Mouse (Mus musculus): ENCODE results near the gene Ciao2b. TPM values are rescaled to one million over a fixed set of nuclear protein-coding genes. Genes with fewer than 3 reads are reported as not detected.
"Not testable (repeated sequence)": the region's sequence is repeated elsewhere in the genome, so short reads cannot be mapped to it uniquely, and the experiment has no call there.

The Ciao2b gene
- 10 to 100 TPM; 44.9 to 47.9 TPM for total RNA-seq (2021)
- 24.2 and 26.0 TPM in 2 replicates for polyA plus RNA-seq (2012; rRNA removed)
- long read RNA-seq, transcript Ciao2b-203 (5 exons, 918 nt): major isoform, 44 of 48 reads
- long read RNA-seq, partial matches to known transcripts: 0 of 48 reads
- long read RNA-seq, other reads (novel, unspliced or antisense): 1 of 48 reads

DNA sequence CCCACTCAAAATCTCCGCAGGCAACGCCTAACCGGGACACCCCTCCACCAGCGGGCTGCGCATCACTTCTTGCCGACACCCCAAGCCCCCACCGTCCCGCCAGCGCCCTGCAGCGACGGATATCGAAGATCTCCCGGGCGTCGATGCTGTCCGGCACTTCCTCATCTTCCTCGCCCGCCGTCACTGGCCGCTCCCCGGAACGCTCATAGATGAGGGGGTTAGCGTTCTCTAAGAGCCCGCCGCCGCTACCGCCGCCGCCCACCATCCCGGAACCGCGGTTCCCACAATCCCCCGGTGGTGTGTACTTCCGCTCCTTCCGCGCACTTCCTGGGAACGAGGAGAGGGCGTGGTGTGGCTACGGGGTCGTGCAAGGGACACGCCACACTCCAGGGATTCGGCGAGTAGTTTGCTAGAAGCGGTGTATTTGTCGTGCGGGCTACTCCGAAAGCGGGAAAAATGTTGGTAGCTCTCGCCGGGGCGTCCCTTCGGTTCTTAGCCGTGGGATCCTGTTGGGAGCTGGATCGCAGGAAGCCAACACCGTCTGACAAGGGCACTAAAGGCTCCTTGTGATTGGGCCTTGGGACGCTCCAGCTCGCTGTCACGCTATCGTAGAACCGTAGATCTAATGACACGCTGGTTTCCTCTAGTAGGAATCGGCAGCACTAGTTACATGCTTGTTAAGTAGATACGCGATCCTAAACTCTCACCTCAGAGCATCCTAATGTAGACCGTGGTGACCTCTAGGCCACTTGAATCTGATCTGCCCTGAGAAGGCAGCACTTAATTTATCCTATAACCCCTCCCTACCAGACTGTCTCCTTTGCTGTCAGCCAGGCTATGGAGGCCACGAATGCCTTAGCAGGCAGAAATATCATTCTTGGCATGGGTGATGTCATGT is at the start of gene Ciao2b:
Ciao2b (minus strand) TSS at position 540 of the 898 bp plus-strand sequence.
- DNase-seq: peak; percentile 94

DNA sequence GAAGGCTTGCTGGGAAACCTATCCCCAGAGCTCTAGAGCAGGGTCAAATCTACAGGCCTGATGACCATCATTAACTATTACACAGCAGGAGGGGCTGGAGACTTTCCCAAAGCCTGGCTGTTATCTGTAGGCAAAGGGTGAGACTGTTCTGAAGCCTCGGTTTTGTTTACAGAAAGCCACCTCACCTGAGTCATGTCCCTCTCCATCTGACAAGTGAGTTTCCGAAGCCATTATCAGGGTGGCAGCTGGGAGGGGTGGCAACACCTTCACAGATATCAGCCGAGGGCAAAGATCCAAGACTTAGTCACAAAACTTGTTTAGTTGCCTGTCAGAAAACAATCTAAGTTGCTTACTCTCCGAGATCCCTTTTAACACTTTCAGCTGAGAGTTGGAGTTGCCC is 46.7 kb upstream of the Ciao2b start:
- no peak for DNase-seq

DNA sequence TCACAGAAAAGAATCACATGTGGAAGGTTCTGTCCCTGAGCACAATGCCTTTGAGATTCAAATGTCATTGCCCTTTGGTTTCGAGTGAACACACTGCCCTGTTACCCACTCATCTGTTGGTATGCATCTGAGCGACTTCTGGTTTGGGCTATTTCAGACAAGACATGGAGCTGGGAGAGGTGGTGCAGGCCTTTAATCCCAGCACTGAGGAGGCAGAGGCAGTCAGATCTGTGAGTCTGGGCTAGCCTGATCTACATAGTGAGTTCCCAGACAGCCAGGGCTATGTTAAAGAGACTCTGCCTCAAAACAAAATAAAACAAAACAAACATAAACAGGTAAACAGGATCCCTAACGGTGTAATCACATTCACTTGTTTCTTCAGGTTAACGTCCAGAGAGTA is 13.8 kb upstream of the Ciao2b start:
- no peak for DNase-seq

DNA sequence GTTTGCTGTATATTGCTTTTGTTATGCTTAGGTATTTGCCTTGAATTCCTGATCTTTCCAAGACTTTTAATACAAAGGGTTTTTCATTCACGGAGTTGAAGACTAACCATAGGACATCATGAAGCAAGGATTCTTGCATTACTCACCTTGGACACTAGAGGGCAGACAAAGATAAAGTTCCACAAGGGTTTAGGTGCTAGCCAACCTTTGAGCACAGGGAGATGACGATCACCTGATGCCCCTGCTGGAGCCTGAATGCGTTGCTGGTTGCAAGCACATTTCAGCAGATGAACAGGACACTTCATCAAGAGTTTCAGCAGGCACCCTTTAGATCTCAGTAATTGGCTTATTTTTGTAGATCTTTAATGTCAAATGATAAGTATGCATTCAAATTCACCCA is 13.2 kb upstream of the Ciao2b start:
- DNase-seq: peak; percentile 63

DNA sequence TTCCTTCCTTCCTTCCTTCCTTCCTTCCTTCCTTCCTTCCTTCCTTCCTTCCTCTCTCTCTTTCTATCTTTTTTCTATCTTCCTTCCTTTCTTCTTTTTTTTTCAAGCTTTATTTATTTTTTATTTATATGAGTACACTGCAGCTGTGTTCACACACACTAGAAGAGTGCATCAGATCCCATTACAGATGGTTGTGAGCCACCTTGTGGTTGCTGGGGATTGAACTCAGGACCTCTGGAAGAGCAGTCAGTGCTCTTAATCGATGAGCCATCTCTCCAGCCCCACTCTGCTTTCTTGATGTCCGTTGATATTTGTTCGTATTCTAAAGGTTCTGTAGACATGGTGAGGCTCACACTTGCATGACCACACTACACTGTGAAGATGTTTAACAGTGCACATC is 2.4 kb upstream of the Ciao2b start:
- not testable (repeated sequence) for DNase-seq

DNA sequence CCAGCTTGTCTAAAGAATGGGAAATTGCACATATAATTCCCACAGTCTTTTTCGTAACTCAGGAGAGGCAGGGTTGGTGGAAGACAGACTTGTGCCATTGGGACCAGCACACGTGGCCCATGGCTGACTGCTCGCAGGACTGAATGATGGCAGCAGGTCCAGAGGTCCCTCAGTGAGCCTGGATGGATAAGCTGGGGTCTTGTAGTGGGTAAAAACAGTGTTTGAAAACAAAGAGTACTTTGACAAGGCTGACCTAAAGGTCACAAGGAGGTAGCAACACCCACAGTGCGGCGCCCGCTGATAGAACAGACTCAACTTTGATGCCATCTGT is 524 bp upstream of the Ciao2b start:
- DNase-seq: no peak

DNA sequence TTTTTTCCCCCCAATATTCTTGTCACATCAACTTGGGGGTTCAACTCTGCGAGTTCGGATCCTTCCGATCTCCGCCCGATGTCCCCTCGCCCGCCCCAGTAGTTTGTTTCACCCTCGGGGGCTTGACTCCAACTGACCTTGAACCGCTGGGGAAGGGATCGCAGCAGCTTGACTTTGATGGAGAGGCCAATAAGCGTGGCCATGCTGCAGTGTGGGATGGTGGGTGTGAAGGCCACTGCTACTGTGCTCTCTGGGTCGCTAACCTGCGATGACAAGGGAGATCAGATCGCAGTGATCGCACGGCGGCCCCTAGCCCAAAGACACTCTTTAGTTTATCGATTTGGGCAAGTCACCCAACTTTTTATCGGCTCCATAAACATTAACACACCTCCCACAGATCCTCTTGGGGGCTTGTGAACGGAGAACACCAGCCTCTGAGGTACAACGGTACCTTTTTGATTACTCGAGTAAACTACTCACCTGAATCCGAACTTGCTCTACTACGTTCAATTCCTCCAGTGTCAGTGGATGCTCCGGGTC is 864 bp downstream of the Ciao2b start:
- peak; percentile 24 for DNase-seq

DNA sequence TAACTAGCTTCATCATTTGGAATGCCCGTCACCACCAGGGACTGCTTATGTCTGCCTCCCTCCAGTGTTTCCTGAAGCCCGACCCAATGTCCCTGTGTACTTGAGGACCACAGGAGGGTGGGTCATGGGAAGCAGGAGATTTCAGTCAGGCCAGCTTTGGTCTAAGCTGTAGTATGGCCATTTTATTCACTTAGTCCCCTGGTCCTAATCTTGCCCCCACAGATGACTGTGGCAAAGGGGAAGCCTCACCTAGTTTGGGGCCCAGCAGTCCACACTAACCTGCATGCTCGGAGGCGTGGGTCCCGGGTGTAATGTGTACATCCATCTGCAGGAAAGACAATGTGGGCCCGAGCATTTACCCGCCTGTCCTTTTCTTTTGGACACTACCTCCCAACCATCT is 1.5 kb downstream of the Ciao2b start:
- DNase-seq: no peak

DNA sequence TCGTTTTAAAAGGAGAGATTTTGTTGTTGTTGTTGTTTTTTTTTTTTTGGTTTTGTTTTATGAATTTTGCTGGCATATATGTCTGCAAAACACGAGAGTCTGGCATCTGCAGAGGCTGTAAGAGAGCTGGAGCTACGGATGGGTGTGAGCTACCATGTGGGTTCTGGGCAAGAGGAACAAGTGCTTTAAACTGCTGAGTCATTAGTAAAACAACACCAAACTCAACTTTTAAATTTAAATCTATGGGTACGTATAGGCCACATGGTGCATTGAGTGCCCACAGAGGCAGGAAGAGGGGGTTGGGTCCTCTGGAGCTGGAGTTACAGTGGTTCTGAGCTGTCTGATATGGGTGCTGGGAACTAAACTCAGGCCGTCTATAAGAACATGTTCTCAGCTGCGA is 3.8 kb downstream of the Ciao2b start:
- DNase-seq: no peak

DNA sequence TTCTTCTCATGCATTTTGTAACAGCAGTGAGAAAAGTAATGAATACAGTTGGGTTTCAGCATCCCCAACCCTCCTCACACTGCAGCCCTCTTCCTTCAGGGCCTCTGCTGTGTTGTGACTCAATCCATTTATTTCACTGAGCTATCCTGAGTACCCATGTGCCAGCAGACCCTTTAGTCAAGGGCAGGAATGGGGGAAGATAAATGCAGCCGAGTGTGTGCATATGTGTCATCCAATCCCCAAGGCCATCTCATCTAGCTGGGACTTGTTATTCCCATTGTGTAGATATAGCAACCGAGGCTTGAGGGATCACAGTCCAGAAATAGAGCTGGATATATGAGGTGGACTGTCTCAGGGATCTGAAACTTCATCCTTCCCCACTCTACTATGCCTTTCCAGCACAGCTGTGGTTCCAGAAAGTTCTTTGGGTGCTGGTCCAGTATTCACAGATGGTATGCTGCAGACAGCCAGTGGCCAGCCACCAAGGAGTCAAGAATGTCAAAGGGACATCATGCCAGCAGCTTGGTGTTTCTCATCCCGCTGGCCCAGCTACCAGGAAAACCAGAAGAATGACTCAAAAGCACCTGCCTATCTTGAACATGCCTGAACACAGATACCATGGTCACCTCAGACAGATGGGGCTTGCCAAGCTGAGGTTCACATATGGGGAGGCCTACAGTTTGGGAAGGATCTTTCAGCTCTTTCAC is 6.6 kb downstream of the Ciao2b start:
- peak; percentile 61 for DNase-seq

DNA sequence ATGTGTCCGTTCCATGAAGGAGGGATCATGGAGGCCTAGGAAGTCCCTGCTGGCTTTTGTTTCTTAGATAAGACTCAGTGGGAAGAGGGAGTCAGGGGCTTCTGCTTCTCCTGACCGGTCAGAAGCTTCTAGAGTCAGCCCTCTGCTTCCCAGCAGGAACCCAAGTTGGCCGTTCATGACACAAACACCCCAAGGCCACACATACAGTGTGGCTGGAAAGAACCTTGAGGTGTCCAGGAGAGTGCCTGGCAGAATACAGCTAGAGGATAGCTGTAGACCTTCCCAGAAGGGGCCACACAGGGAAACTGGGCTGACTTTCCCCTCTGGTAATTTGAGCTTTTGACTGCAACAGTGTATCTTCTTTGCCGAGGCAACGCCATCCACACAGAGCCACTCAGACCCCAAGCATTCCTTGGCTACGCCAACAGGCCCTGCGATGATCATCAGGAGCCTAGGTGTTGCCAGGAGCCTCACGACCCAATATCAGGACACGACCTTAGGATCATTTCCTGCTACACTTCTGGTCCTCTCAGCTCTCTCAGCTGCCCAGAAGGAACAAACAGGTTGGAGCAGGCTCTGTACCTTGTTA is 8.5 kb downstream of the Ciao2b start:
- DNase-seq: peak; percentile 66

DNA sequence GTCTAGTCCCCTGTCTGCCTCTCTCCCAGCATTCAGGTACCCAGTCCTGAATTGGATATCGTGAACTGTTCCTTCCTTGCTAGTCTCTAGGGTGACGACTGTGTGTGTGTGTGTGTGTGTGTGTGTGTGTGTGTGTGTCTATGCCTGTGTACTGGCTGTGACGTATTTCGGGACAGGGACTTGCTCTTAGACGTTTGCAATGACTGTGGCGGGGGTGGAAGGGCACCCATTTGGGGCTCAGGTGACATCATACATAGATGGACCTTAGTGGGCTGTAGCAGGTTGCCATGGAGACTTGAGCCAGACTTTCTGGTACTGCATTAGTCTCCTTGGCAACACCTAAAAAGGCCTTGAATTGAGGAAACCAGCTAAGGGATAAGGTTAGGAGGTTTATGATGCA is 9.3 kb downstream of the Ciao2b start:
- no peak for DNase-seq

DNA sequence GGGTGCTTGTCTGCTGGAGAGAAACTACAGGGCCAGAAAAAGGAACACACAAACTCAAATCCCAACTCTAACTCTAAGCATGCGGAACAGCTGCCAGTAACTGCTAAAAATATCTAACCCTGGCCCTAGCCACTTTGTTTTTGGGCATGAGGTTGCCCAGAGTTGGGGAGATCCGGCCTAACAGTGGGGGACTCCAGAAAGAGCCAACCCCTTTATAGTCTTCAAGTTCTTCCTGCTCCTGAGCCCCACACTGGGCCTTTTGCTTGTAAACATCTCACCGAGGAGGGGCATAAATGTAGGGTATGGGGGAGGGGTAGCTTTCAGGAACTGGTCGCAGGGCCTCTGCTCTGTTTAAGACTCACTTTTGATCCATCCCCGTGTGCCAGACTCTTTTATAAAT is 9.8 kb downstream of the Ciao2b start:
- DNase-seq: no peak

DNA sequence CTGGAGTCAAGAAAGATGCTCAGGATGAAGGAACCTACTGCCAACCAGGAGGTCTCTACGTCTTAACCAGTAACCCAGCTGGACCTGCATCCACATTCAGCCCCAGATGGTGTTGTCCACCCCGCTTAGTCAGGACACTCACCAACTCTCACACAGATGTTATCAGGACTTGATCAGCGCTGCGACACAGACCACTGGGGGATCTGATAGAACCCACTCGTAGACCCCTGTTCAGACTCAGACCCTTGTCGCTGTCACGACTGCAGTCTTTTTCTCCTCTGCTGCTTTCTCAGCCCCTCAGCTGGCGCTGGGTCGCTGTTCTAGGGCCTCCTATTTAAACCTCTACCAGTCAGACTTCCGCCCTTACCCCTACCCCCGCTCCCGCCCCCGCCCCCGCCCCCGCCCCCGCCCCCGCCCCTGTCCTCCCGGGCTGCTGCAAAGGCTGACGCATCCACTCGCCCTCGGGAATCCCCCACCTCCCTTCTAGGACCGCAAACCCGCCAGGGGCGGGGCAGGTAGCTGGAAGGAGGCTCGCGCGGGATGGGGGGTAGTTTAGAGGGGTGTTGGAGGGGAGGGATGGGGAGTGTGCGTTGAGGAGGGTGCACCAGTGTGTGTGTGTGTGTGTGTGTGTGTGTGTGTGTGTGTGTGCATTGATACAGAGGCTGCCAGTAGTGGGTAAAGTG is 10.6 kb downstream of the Ciao2b start, which contains the start of gene Rrad:
Rrad (minus strand) TSS at position 347 of the 683 bp plus-strand sequence.
- DNase-seq: peak; percentile 70

DNA sequence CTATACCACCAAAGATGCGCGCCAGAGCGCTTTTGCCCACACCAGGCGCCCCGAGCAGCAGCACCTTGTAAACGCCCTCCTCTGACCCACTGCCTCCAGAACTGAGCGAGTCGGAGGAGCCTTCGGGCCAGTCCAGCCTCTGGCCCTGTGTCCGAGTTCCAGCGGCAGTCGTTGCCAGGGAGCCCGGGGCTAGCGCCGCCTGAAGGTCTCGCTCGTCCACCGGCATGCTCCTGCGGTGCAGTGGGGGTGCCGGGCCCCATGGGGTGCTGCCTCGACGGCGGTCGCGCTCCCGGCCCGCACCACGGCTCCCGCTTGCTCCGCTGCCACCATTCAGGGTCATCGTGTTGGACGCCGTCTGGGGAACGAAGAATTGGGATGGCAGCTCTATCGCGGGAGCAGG is 11.2 kb downstream of the Ciao2b start:
- peak; percentile 54 for DNase-seq

DNA sequence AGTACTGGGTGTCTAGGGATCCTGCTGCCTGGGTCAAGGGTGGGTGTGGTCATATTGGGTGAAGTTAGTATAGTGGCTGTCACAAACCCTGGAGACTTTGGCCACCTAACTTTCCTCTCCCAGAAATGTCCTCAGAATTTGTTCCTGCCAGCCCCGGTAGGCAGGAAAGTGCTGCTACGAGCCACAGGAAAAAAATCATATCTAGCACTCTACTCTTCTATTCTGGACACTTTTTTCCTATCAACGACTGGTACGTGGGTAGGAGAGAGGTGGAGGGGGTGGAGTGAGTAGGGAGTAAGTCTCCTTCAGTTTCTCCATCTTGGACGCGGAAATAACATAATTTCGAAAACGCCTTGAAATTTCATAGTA is 11.7 kb downstream of the Ciao2b start:
- DNase-seq: no peak

DNA sequence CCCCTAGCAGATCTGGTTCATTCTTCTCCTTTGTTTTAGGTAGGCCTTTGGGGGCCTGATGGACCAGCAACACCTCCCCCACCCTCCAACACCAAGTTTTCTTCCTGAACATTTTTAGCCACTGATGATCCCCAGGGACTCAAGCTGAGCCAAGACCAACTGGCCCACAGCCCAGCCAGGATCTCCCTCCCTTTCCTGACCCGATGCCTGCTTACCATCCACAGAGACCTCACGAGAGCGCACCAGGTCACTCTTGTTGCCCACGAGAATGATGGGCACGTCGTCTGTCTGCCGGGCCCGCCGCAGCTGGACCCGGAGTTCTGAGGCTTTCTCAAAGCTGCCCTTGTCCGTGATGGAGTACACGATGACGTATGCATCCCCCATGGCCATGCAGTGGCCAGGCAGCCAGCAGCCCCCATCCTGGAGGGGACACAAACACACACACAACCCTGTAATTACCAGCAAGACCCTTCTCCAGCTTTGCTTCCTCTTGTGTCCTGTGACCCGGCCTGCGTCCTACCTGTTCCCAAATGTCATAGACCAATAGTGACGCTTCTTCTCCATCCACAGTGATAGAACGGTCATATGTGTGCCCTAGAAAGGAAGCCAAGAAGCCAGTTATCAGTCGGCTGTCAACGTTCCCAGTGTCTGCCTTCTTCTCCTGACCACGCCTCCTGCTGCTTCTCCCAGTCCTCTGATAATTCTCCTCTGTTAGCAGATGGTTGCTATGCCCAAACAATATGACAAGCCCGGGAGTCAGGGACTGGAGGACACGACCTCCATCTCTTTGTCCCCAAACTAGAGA is 12.3 kb downstream of the Ciao2b start:
- DNase-seq: peak; percentile 69

DNA sequence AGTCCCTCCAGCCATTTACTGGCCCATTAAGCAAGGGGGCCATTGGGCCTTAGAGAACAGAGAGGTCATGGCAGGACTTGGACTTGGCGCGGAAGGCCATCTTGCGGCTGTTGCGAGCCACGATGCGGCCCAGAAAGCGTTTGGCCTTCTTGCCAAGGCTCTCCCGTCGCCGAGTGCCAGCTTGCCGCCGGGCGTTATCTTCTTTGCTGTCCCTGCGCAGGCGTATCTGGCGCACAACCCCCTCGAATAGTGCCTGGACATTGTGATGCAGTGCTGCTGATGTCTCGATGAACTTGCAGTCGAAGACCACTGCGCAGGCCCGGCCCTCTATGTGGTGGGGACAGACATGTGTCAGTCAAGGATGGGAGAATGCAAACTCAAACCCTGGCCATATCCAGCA is 13.4 kb downstream of the Ciao2b start:
- no peak for DNase-seq

DNA sequence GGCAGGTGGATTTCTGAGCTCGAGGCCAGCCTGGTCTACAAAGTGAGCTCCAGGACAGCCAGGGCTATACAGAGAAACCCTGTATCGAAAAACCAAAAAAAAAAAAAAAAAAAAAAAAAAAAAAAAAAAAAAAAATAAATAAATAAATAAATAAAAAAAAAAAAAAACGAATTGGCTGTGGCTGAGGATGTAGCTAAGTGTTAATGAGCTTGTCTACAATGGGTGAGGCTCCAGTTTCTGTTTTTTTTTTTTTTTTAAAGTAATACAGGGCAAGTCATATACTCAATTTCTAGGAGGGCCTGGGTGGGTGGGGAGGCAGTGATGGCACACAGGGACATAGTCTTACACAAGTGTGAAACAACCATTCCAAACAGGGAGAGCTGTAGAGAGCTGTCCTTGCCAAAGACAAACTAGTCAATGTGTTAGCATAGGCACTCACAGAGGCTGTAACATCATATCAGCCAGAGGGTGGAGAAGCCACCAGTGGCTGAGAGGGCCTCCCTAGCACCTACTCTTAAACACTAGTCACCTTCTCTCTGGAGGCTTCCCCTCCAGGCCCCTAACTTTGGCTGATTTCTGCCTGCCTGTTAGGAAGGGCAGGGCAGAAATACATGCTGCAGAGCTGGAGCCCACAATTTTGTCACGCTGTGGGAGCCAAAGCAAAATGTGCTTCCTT is 14.6 kb downstream of the Ciao2b start:
- DNase-seq: no peak

DNA sequence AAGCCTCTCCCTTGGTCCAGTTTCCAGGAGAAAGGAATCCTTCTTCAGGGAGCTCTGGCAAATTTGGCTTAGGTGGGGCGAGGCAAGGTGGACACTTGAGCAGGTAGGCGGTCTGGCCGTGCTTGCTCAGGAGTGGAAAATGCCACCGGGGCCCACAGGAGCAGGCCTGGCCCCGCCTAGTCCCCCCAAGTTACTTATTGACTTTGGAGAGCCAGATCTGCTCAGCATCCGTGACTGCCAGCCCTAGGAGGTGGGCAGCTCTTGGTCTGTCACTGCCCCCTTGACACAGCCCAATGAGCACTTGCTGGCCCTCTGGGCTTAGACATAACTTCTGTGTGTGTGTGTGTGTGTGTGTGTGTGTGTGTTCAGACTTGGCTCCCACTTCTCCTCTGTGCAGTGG is 17.6 kb downstream of the Ciao2b start, which contains the start of gene Cdh16:
Cdh16 (minus strand) TSS at position 236 of the 400 bp plus-strand sequence.
- DNase-seq: no peak
